Mouse (Mus musculus) brown adipose tissue, adult 24 weeks (tissue): ENCODE measurements around the gene Cenpq. TPM values are rescaled to one million over a fixed set of nuclear protein-coding genes. Genes with fewer than 3 reads are reported as not detected.

Experiments used
- H3K27ac ChIP-seq: fragments of 200-500 bp; replicated peaks from 2 replicates; pipeline ENCODE4 v1.5.1; 2012; ENCODE audit warnings: low read depth, mild to moderate bottlenecking, low read length
- H3K4me1 ChIP-seq: fragments of 200-500 bp; 2 replicates; pipeline ENCODE4 v1.6.1; 2012; ENCODE audit warnings: low read length, mixed read lengths; ENCODE audit not compliant: control insufficient read depth, insufficient read depth, insufficient read length
- H3K4me3 ChIP-seq: fragments of 200-500 bp; 2 replicates; pipeline ENCODE4 v1.5.1; 2012; ENCODE audit warnings: low read depth, mild to moderate bottlenecking, low read length, moderate library complexity; ENCODE audit not compliant: insufficient read depth
- polyA plus RNA-seq: library from polyadenylated mRNA; stranded (reverse); fragments of >200 nt; gene quantifications from 2 replicates; pipeline ENCODE4 v1.2.4, GENCODE M21; 2012; ENCODE audit not compliant: missing spikeins, insufficient read depth, insufficient read length

Cenpq gene
- polyA plus RNA-seq: 2.7 and 3.5 TPM in 2 replicates

- H3K4me3 ChIP-seq: peak within 1 kb of the TSS; percentile 86
These were observed at the start of gene Cenpq, which contains the start of gene Mut for GRCm38 (mm10) chr17:40934420-40935231. Cenpq (minus strand) TSS chr17:40935047. Mut (plus strand) TSS chr17:40934685.

GRCm38 (mm10) chr17:40977914-40978313 lies 43.1 kb upstream of the Cenpq start:
- Histone ChIP-seq H3K4me1 (no peaks in the 10 kb centered on the region), H3K27ac (no peak overlapping the region), H3K4me3 (no peak overlapping the region)

More at GRCm38 (mm10) chr17:40934420-40935231, at the start of gene Cenpq, which contains the start of gene Mut:
- peak within 1 kb of the TSS; percentile 81 for H3K27ac ChIP-seq
- H3K4me1 ChIP-seq: no peaks in the 10 kb centered on the region

GRCm38 (mm10) chr17:40948518-40948917 lies 13.7 kb upstream of the Cenpq start:
- H3K4me1 ChIP-seq: no peaks in the 10 kb centered on the region
- H3K27ac ChIP-seq: no peak overlapping the region
- no peak overlapping the region for H3K4me3 ChIP-seq

GRCm38 (mm10) chr17:40933985-40934384 lies 862 bp downstream of the Cenpq start:
- peak overlapping the region; percentile 56 for H3K4me3 ChIP-seq
- H3K4me1 ChIP-seq: no peaks in the 10 kb centered on the region
- H3K27ac ChIP-seq: no peak overlapping the region

- no peak overlapping the region for H3K4me3 ChIP-seq
- no peaks in the 10 kb centered on the region for H3K4me1 ChIP-seq
- H3K27ac ChIP-seq: no peak overlapping the region
These were observed 19.3 kb downstream of the Cenpq start for GRCm38 (mm10) chr17:40915499-40915898.

- H3K4me1 ChIP-seq: no peaks in the 10 kb centered on the region
- H3K27ac ChIP-seq: no peak within 1 kb of the TSS
- no peak within 1 kb of the TSS for H3K4me3 ChIP-seq
These were observed 20.6 kb downstream of the Cenpq start, which contains the start of gene Glyatl3 for GRCm38 (mm10) chr17:40914250-40914649. Glyatl3 (minus strand) TSS chr17:40914350.

GRCm38 (mm10) chr17:40904721-40905154 lies 30.1 kb downstream of the Cenpq start:
- Histone ChIP-seq H3K4me3 (peak overlapping the region; percentile 42), H3K4me1 (peaks cover 2% of the 10 kb centered on the region; the same call in 1 of the 2 replicates), H3K27ac (peak overlapping the region; percentile 69)

GRCm38 (mm10) chr17:40904056-40904597 lies 30.7 kb downstream of the Cenpq start:
- peaks cover 2% of the 10 kb centered on the region; the same call in 1 of the 2 replicates for H3K4me1 ChIP-seq
- no peak overlapping the region for H3K4me3 ChIP-seq
- H3K27ac ChIP-seq: no peak overlapping the region

GRCm38 (mm10) chr17:40903345-40903744 lies 31.5 kb downstream of the Cenpq start:
- Histone ChIP-seq H3K4me1 (peaks cover 2% of the 10 kb centered on the region; the same call in 1 of the 2 replicates), H3K27ac (no peak overlapping the region), H3K4me3 (no peak overlapping the region)

GRCm38 (mm10) chr17:40899783-40900363 lies 35.0 kb downstream of the Cenpq start:
- Histone ChIP-seq H3K4me1 (peaks cover 2% of the 10 kb centered on the region; the same call in 1 of the 2 replicates), H3K4me3 (no peak overlapping the region)

GRCm38 (mm10) chr17:40896863-40897262 lies 38.0 kb downstream of the Cenpq start:
- Histone ChIP-seq H3K4me1 (no peaks in the 10 kb centered on the region), H3K27ac (no peak overlapping the region), H3K4me3 (no peak overlapping the region)

More at GRCm38 (mm10) chr17:40899783-40900363, 35.0 kb downstream of the Cenpq start:
- H3K27ac ChIP-seq: no peak overlapping the region

- H3K4me3 ChIP-seq: no peak overlapping the region
- no peaks in the 10 kb centered on the region for H3K4me1 ChIP-seq
- no peak overlapping the region for H3K27ac ChIP-seq
These were observed 46.9 kb downstream of the Cenpq start for GRCm38 (mm10) chr17:40887849-40888536.

- Histone ChIP-seq H3K4me3 (no peak overlapping the region), H3K4me1 (no peaks in the 10 kb centered on the region)
These were observed 49.7 kb downstream of the Cenpq start for GRCm38 (mm10) chr17:40885155-40885554.

GRCm38 (mm10) chr17:40882172-40882571 lies 52.7 kb downstream of the Cenpq start:
- Histone ChIP-seq H3K4me3 (no peak overlapping the region), H3K4me1 (peaks cover 9% of the 10 kb centered on the region), H3K27ac (no peak overlapping the region)

More at GRCm38 (mm10) chr17:40885155-40885554, 49.7 kb downstream of the Cenpq start:
- H3K27ac ChIP-seq: no peak overlapping the region
